Mouse (Mus musculus) G1E (cell line): ENCODE measurements at regions not wholly inside any gene's neighbourhood (a gene's known extent, or its start where the extent isn't known, plus 50 kb on each side); places are given as distances from the start of the nearest gene placed in this dataset.

Source experiments
- ATAC-seq: 2 replicates; pipeline ENCODE4 v1.8.0; 2016; ENCODE audit warnings: mild to moderate bottlenecking; ENCODE audit not compliant: insufficient number of reproducible peaks, poor library complexity, low FRiP score, severe bottlenecking; ENCODE audit errors: extremely low read depth
- DNase-seq: peaks from one replicate; pipeline ENCODE4 v3.0.0; 2012; ENCODE audit warnings: low spot score
- H3K27me3 ChIP-seq: 2 replicates; pipeline ENCODE4 v1.6.1; 2012; ENCODE audit warnings: mild to moderate bottlenecking, low read length, inconsistent platforms; ENCODE audit not compliant: insufficient read depth
- H3K36me3 ChIP-seq: replicated peaks from 2 replicates; pipeline ENCODE3; 2012; ENCODE audit warnings: mild to moderate bottlenecking, inconsistent platforms
- H3K4me1 ChIP-seq: 2 replicates; pipeline ENCODE4 v1.6.1; 2012; ENCODE audit warnings: low read depth, low read length, inconsistent platforms, mixed read lengths; ENCODE audit not compliant: insufficient read depth
- H3K4me3 ChIP-seq: 2 replicates; pipeline ENCODE4 v1.5.1; 2012; ENCODE audit warnings: low read depth, mild to moderate bottlenecking, inconsistent platforms, low read length, moderate library complexity, mixed read lengths
- H3K9me3 ChIP-seq: replicated peaks from 2 replicates; pipeline ENCODE4 v1.6.1; 2012; ENCODE audit warnings: inconsistent platforms
- CTCF ChIP-seq: IDR thresholded peaks from 2 replicates; pipeline ENCODE4 v1.5.1; 2012; ENCODE audit warnings: low read depth, low read length, inconsistent platforms, mixed read lengths
- GATA1 ChIP-seq: IDR thresholded peaks from 2 replicates; pipeline ENCODE4 v1.6.1; 2012; ENCODE audit warnings: borderline replicate concordance, low read length, inconsistent platforms, mixed read lengths
- GATA2 ChIP-seq: IDR thresholded peaks from 2 replicates; pipeline ENCODE4 v1.6.1; 2012; ENCODE audit warnings: low read depth, low read length, inconsistent platforms, borderline replicate concordance
- POLR2AphosphoS5 ChIP-seq: IDR thresholded peaks from 2 replicates; pipeline ENCODE4 v1.6.1; 2012; ENCODE audit warnings: low read depth, low read length, inconsistent platforms; ENCODE audit not compliant: insufficient replicate concordance
- TAL1 ChIP-seq: conservative IDR thresholded peaks from 2 replicates; pipeline ENCODE4 v1.6.1; 2012; ENCODE audit warnings: low read depth, low read length, inconsistent platforms, mixed read lengths

DNA sequence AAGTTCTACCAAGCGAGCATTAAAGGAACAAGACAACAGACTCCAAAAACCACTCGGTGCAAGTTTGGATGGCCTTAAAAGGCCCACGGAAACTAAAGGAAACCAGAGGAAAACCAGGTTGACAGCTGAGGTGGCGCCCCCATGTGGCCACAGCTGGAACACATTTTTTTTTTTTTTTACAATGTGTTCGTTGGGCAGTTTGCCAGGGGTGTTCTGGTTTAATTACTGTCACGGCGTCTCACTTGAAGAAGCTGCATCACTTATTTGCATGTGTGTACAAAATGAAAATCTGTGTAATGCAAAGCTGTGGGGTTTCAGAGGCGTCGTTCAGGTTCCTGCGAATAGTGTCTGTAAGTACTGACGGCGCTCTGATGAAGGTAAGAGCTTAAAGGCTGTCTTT, 185.0 kb downstream of the Il20rb start:
- TF ChIP-seq GATA2 = no peak
- TF ChIP-seq POLR2AphosphoS5 = no peak
- no peak for TF ChIP-seq TAL1
- TF ChIP-seq CTCF = no peak
- no peak for TF ChIP-seq GATA1
- DNase-seq = no peak
- no peak for ATAC-seq

DNA sequence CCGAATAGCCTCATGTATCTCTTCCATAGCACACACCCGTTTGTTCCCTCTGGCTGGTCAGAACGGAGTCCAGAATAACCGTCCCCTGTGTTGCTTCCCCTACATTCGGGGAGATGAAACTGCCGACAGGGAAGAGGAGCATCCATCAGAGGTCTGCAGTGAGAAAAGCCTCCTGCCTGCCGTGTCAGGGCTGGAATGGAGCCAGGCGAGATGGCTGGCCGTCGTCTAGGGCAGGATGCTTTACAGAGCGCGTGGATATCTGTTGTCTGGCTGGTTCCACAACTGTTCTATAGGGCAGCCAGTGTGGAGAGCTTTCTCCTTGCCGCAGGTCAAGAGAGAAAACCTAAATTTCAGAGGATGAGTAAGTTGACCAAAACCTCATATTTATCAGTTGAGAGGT, 209.2 kb downstream of the Il20rb start:
- H3K36me3 ChIP-seq = no peaks in the 10 kb centered on the region
- H3K4me3 ChIP-seq = no peak overlapping the region
- H3K27me3 ChIP-seq = no peaks in the 10 kb centered on the region
- no peak for DNase-seq
- TF ChIP-seq CTCF (no peak), TAL1 (no peak), GATA1 (no peak), GATA2 (no peak), POLR2AphosphoS5 (no peak)
- H3K4me1 ChIP-seq = no peaks in the 10 kb centered on the region
- ATAC-seq = no peak
- peaks cover 40% of the 10 kb centered on the region for H3K9me3 ChIP-seq

More for the DNA sequence above, 185.0 kb downstream of the Il20rb start:
- Histone ChIP-seq H3K4me3 (no peak overlapping the region), H3K36me3 (no peaks in the 10 kb centered on the region), H3K4me1 (no peaks in the 10 kb centered on the region), H3K27me3 (no peaks in the 10 kb centered on the region), H3K9me3 (peaks cover 21% of the 10 kb centered on the region)

DNA sequence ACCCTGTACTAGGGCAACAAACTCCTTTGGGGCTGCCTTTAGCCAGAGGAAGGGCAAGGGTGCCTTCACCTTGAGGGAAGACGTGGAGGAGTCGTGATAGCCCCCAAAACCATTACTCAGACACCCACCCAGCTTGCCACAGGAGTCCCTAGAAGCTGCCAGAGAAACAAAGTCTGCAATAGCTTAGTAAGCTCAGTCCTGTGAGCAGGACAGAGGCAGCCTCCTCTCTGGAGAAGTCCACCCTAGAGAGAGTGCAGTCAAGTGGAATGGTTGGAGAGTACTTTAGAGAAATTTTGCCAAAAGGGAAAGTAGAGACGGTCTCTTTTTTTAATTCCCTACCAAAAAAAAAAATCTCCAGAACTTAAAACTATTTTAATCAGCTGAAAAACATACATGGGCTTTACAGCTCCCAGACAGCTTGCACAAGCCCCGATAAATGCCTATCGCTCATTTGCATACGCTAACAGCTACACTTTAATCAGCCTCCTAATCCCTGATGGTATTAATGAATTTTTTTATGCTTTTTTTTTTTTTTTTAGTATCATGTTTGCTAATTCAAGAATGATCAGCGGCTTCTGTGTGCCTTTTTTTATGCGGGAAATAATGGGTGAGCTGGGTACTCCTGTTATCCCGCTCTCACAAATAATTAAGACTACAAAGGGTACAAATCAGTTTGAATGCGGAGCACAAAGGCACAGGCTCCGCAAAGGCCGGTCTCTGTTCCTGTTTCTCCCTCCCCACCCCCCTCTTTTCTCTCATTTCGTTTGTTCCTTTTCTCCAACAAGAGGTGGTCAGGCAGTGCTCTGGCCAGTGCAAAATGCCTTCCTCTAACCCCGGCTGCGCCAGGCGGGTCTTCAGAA, 219.8 kb downstream of the Il20rb start:
- no peak for DNase-seq
- Histone ChIP-seq H3K4me3 (no peak overlapping the region), H3K4me1 (no peaks in the 10 kb centered on the region), H3K36me3 (no peaks in the 10 kb centered on the region), H3K27me3 (no peaks in the 10 kb centered on the region), H3K9me3 (peaks cover 17% of the 10 kb centered on the region)
- TF ChIP-seq TAL1 = no peak
- no peak for TF ChIP-seq GATA1
- TF ChIP-seq CTCF = no peak
- no peak for TF ChIP-seq POLR2AphosphoS5
- TF ChIP-seq GATA2 = no peak
- ATAC-seq = no peak

DNA sequence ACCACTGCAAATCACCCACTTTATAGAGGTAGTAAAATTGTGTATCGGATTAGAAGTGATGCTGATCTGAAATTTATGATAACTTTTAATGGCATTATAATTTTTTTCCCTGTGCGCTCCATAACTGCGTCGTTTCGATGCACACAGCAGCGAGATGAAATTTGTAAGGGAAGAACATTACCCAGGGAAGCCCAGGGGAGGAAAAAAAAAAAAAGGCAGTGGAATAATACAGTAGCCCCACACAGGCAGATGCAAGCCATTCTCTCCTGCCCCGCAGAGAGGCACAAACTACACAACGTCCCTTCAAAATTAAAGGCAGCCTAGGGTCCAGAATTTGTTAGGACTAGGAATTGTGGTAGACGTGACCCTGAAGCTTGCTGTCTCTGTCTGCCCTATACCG, 234.2 kb downstream of the Il20rb start:
- Histone ChIP-seq H3K9me3 (peaks cover 26% of the 10 kb centered on the region), H3K4me1 (no peaks in the 10 kb centered on the region), H3K36me3 (no peaks in the 10 kb centered on the region), H3K4me3 (no peak overlapping the region), H3K27me3 (no peaks in the 10 kb centered on the region)
- ATAC-seq = no peak
- TF ChIP-seq GATA2 (no peak), CTCF (no peak), POLR2AphosphoS5 (no peak), GATA1 (no peak), TAL1 (no peak)
- no peak for DNase-seq
